Mouse (Mus musculus) gonadal fat pad, adult 2 months (tissue): ENCODE data around the gene Olfr1310. TPM values are rescaled to one million over a fixed set of nuclear protein-coding genes. Genes with fewer than 3 reads are reported as not detected.
"Not testable (repeated sequence)": the region's sequence is repeated elsewhere in the genome, so short reads cannot be mapped to it uniquely, and the experiment has no call there.

Experiments
- DNase-seq: peaks from one replicate; pipeline ENCODE4 v3.0.0-alpha.2; 2012; ENCODE audit warnings: low read depth
- polyA plus RNA-seq: library from polyadenylated mRNA; depleted of rRNA; stranded (reverse); fragments of >200 nt; gene quantifications from 2 replicates; pipeline ENCODE4 v1.2.3, GENCODE M21; 2012; rRNA removed

Gene Olfr1310
- polyA plus RNA-seq, result not detected in 2 replicates

- DNase-seq, result no peak
These were observed at the start of gene Olfr1310 for GRCm38 (mm10) chr2:112012608-112013007. TSS of gene Olfr1310 (minus strand) at chr2:112012708.

- no peak for DNase-seq
These were observed 37.6 kb upstream of the Olfr1310 start, which contains the start of gene Olfr1312 for GRCm38 (mm10) chr2:112050138-112050537. TSS of gene Olfr1312 (minus strand) at chr2:112050238.

DNA sequence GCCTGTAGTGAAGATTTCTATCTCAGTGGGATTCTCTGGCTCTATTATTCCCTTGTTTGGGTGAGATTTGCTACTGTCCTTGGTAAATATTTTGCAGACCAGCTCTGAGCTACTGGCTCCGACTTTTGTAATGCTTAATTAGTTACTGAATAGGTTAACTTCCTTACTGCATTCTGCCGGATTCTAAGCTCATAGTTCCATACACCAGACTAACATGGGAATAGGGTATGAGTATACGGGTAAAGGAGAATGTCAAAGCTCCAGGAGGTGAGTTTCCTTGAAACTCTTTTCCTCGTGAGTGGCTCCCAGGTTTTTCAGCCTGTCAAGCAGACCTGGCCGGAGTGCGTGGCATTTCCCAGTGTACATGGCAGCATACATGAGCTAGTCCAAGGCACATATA, 14.5 kb upstream of the Olfr1310 start:
- not testable (repeated sequence) for DNase-seq

DNA sequence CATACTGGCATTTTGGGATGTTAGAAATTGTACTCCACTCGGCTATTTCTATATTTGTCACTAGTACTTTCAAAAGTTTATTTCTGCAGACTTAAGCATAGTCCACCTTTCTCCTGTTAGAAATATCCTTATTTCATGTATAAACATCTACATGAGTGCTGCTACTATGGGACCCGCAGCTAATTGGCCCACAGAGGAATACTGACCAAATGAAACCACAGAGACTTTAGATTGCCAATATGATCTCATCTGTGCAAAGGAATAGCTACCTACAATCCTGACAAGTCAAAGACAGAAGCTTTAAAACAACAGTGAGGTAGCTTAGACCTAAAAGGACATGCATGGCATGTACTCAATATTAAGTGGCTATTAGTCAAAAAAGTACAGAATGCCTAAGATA, 11.8 kb upstream of the Olfr1310 start, which contains the start of gene Olfr1311:
TSS of gene Olfr1311 (minus strand) at position 101 of the 400 bp plus-strand sequence.
- DNase-seq, result no peak

DNA sequence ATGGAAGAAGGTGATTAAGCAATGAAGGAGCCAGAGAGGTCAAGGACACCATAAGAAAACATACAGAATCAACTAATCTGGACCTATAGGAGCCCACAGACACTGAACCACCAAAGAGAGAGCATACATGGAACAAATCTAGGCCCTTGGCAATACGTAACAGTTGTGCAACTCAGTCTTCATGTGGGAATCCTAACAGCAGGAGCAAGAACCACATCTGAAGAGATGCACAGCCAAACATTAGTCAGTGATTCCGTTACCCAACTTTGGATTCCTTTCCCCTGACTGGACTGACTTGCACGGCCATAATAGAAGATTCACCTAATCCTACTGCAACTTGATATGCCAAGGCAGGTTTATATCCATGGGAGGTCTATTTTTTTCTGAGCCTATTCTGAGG, 2.4 kb upstream of the Olfr1310 start:
- no peak for DNase-seq

DNA sequence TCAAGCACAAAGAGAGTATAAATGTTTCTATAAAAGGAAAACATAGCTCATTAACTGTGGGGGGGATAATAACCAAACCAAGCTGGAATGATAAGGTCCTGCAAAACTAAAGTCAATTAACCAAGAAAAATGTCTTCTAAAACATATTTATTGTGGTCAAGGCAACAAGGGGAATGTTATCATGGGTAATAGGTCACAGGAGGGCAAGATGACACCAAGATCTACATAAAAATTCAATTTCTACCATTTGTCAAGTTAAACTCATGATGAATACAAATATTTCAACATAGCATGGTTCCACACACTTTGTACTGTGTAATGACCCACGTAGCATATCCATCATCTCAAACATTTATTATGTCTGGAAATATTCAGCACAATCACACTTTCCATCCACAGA, 22.3 kb downstream of the Olfr1310 start, which contains the start of gene Olfr1309:
TSS of gene Olfr1309 (minus strand) at position 101 of the 400 bp plus-strand sequence.
- no peak for DNase-seq

- DNase-seq, result no peak
These were observed 47.7 kb downstream of the Olfr1310 start, which contains the start of gene Olfr1308 for GRCm38 (mm10) chr2:111964844-111965243. TSS of gene Olfr1308 (minus strand) at chr2:111964944.

Other genes with a start within 250 kb of the Olfr1310 start
- gene Olfr1302, start 235.3 kb downstream of the Olfr1310 start, polyA plus RNA-seq, result not detected in 2 replicates
- not detected in 2 replicates for gene Olfr1303, start 192.4 kb downstream of the Olfr1310 start, polyA plus RNA-seq
- not detected in 2 replicates for gene Olfr1305, start 135.6 kb downstream of the Olfr1310 start, polyA plus RNA-seq
- not detected in 2 replicates for gene Olfr1306, start 96.4 kb downstream of the Olfr1310 start, polyA plus RNA-seq
- not detected in 2 replicates for gene Olfr1307, start 63.3 kb downstream of the Olfr1310 start, polyA plus RNA-seq
- gene Olfr1308, start 47.8 kb downstream of the Olfr1310 start, polyA plus RNA-seq, result not detected in 2 replicates
- gene Olfr1309, start 22.4 kb downstream of the Olfr1310 start, polyA plus RNA-seq, result not detected in 2 replicates
- gene Olfr1311, start 11.7 kb upstream of the Olfr1310 start, polyA plus RNA-seq, result not detected in 2 replicates
- not detected in 2 replicates for gene Olfr1312, start 37.5 kb upstream of the Olfr1310 start, polyA plus RNA-seq
- not detected in 2 replicates for gene Olfr1313, start 65.1 kb upstream of the Olfr1310 start, polyA plus RNA-seq
- not detected in 2 replicates for gene Olfr1314, start 84.1 kb upstream of the Olfr1310 start, polyA plus RNA-seq
- not detected in 2 replicates for gene Olfr1315-ps1, start 102.7 kb upstream of the Olfr1310 start, polyA plus RNA-seq
- gene Olfr1316, start 122.3 kb upstream of the Olfr1310 start, polyA plus RNA-seq, result not detected in 2 replicates
- not detected in 2 replicates for gene Olfr1317, start 127.6 kb upstream of the Olfr1310 start, polyA plus RNA-seq
- not detected in 2 replicates for gene Olfr1318, start 141.5 kb upstream of the Olfr1310 start, polyA plus RNA-seq
- 9.8 and 13.7 TPM in 2 replicates for gene Lpcat4, start 226.8 kb upstream of the Olfr1310 start, polyA plus RNA-seq
- 0.03 TPM in 1 of 2 replicates, not detected in the other for gene Nutm1, start 246.6 kb upstream of the Olfr1310 start, polyA plus RNA-seq
- 115 and 152 TPM in 2 replicates for gene Nop10, start 249.2 kb upstream of the Olfr1310 start, polyA plus RNA-seq